Mouse (Mus musculus) lung, postnatal 0 days (tissue): ENCODE measurements at regions not wholly inside any gene's neighbourhood (a gene's known extent, or its start where the extent isn't known, plus 50 kb on each side); places are given as distances from the start of the nearest gene placed in this dataset.

Experiments
- ATAC-seq: fragments of 200-750 bp; cut with Nextera tagmentation; 2 replicates; pipeline ENCODE4 v1.8.0; 2017; ENCODE audit warnings: moderate library complexity
- DNase-seq: peaks from one replicate; pipeline ENCODE4 v3.0.0-alpha.2; 2016; ENCODE audit warnings: low spot score
- H3K27ac ChIP-seq: fragments of 300-500 bp; sonication (generic); 2 replicates; pipeline ENCODE4 v1.5.1; 2014; ENCODE audit warnings: antibody characterized with exemption, mild to moderate bottlenecking, low read length, mixed read lengths
- H3K27me3 ChIP-seq: fragments of 300-500 bp; sonication (generic); replicated peaks from 2 replicates; pipeline ENCODE4 v1.6.1; 2014; ENCODE audit warnings: low read length, mixed read lengths; ENCODE audit not compliant: insufficient read depth
- H3K36me3 ChIP-seq: fragments of 300-500 bp; sonication (generic); 2 replicates; pipeline ENCODE4 v1.6.1; 2014; ENCODE audit warnings: low read length, mixed read lengths; ENCODE audit not compliant: insufficient read depth
- H3K4me1 ChIP-seq: fragments of 300-500 bp; sonication (generic); 2 replicates; pipeline ENCODE4 v1.6.1; 2014; ENCODE audit warnings: antibody characterized with exemption, low read depth, low read length, mixed read lengths; ENCODE audit not compliant: insufficient read depth
- H3K4me2 ChIP-seq: fragments of 300-500 bp; sonication (generic); replicated peaks from 2 replicates; pipeline ENCODE4 v1.6.1; 2014; ENCODE audit warnings: low read depth, mild to moderate bottlenecking, low read length, moderate library complexity, mixed read lengths
- H3K4me3 ChIP-seq: fragments of 300-500 bp; sonication (generic); 2 replicates; pipeline ENCODE4 v1.5.1; 2014; ENCODE audit warnings: low read depth, low read length
- H3K9ac ChIP-seq: fragments of 300-500 bp; sonication (generic); replicated peaks from 2 replicates; pipeline ENCODE4 v1.6.1; 2014; ENCODE audit warnings: low read depth, mild to moderate bottlenecking
- H3K9me3 ChIP-seq: fragments of 300-500 bp; sonication (generic); 2 replicates; pipeline ENCODE4 v1.6.1; 2016; ENCODE audit warnings: low read length, mixed read lengths
- CTCF ChIP-seq: IDR thresholded peaks from 2 replicates; pipeline ENCODE4 v1.5.1; 2016; ENCODE audit warnings: antibody characterized with exemption, mild to moderate bottlenecking
- EP300 ChIP-seq: IDR thresholded peaks from 2 replicates; pipeline ENCODE4 v1.6.1; 2016; ENCODE audit warnings: antibody characterized with exemption, mild to moderate bottlenecking, control low read depth
- WGBS: fragments of 180-500 bp; shearing (Covaris S2); extraction: QIAGEN DNeasy Blood & Tissue Kit; methylation state at CpG from one replicate; pipeline ENCODE4 v1.1.7; 2014; 5-methylcytosine and 5-hydroxymethylcytosine counted together

GRCm38 (mm10) chr5:50234111-50234510 is 175.3 kb upstream of the Adgra3 start:
- Histone ChIP-seq H3K27ac (no peak overlapping the region), H3K4me2 (no peak overlapping the region), H3K4me3 (no peak overlapping the region), H3K4me1 (no peaks in the 10 kb centered on the region), H3K9me3 (no peaks in the 10 kb centered on the region), H3K36me3 (no peaks in the 10 kb centered on the region), H3K9ac (no peak overlapping the region), H3K27me3 (no peaks in the 10 kb centered on the region)
- DNase-seq: no peak
- no peak for TF ChIP-seq CTCF
- TF ChIP-seq EP300: no peak
- ATAC-seq: no peak
- WGBS: 86% methylated on average over 2 of the region's 2 CpGs

GRCm38 (mm10) chr5:50216956-50217355 is 158.2 kb upstream of the Adgra3 start:
- Histone ChIP-seq H3K27me3 (no peaks in the 10 kb centered on the region), H3K4me3 (no peak overlapping the region), H3K36me3 (no peaks in the 10 kb centered on the region), H3K4me2 (no peak overlapping the region), H3K4me1 (no peaks in the 10 kb centered on the region), H3K9me3 (no peaks in the 10 kb centered on the region), H3K27ac (no peak overlapping the region), H3K9ac (0 out of 2 replicates have a peak overlapping the region, but pooled peaks have one; percentile 6)
- no peak for ATAC-seq
- 19% methylated on average over 4 of the region's 4 CpGs for WGBS
- DNase-seq: no peak
- no peak for TF ChIP-seq EP300
- no peak for TF ChIP-seq CTCF

- 26% methylated on average over 5 of the region's 5 CpGs for WGBS
- Histone ChIP-seq H3K27me3 (no peaks in the 10 kb centered on the region), H3K4me2 (no peak overlapping the region), H3K9ac (no peak overlapping the region), H3K27ac (no peak overlapping the region), H3K36me3 (no peaks in the 10 kb centered on the region), H3K4me3 (no peak overlapping the region), H3K4me1 (no peaks in the 10 kb centered on the region), H3K9me3 (no peaks in the 10 kb centered on the region)
- DNase-seq (peak; percentile 64), ATAC-seq (no peak)
- TF ChIP-seq CTCF (peak; percentile 58), EP300 (no peak)
Measured at GRCm38 (mm10) chr5:50215960-50216359, 157.2 kb upstream of the Adgra3 start.

- no peak for ATAC-seq
Measured at GRCm38 (mm10) chr5:50202307-50203010, 143.7 kb upstream of the Adgra3 start.

GRCm38 (mm10) chr5:50196423-50196822 is 137.6 kb upstream of the Adgra3 start:
- H3K4me1 ChIP-seq: no peaks in the 10 kb centered on the region
- no peak overlapping the region for H3K9ac ChIP-seq
- no peak overlapping the region for H3K4me2 ChIP-seq
- 84% methylated on average over 3 of the region's 3 CpGs for WGBS
- ATAC-seq (no peak), DNase-seq (no peak)
- no peak overlapping the region for H3K4me3 ChIP-seq
- H3K36me3 ChIP-seq: no peaks in the 10 kb centered on the region
- no peak overlapping the region for H3K27ac ChIP-seq
- no peaks in the 10 kb centered on the region for H3K27me3 ChIP-seq
- TF ChIP-seq CTCF: no peak
- no peak for TF ChIP-seq EP300
- H3K9me3 ChIP-seq: no peaks in the 10 kb centered on the region

More at GRCm38 (mm10) chr5:50202307-50203010, 143.7 kb upstream of the Adgra3 start:
- Histone ChIP-seq H3K9me3 (no peaks in the 10 kb centered on the region), H3K27me3 (no peaks in the 10 kb centered on the region), H3K4me2 (no peak overlapping the region), H3K36me3 (no peaks in the 10 kb centered on the region), H3K27ac (no peak overlapping the region), H3K4me3 (no peak overlapping the region), H3K9ac (no peak overlapping the region), H3K4me1 (no peaks in the 10 kb centered on the region)
- TF ChIP-seq CTCF (no peak), EP300 (no peak)
- DNase-seq: no peak
- WGBS: 46% methylated on average over 7 of the region's 7 CpGs

- TF ChIP-seq CTCF (no peak), EP300 (no peak)
- no peaks in the 10 kb centered on the region for H3K36me3 ChIP-seq
- no peak overlapping the region for H3K27ac ChIP-seq
- no peaks in the 10 kb centered on the region for H3K9me3 ChIP-seq
- ATAC-seq: no peak
- no peak for DNase-seq
- no peaks in the 10 kb centered on the region for H3K27me3 ChIP-seq
- H3K9ac ChIP-seq: no peak overlapping the region
- H3K4me1 ChIP-seq: no peaks in the 10 kb centered on the region
- H3K4me3 ChIP-seq: no peak overlapping the region
- WGBS: 56% methylated on average over 3 of the region's 3 CpGs
- no peak overlapping the region for H3K4me2 ChIP-seq
Measured at GRCm38 (mm10) chr5:50195993-50196392, 137.2 kb upstream of the Adgra3 start.
